Mouse (Mus musculus) heart, adult 8-10 months (tissue): ENCODE data around the gene Spin1. TPM values are rescaled to one million over a fixed set of nuclear protein-coding genes. Genes with fewer than 3 reads are reported as not detected.
"Not testable (repeated sequence)": the region's sequence is repeated elsewhere in the genome, so short reads cannot be mapped to it uniquely, and the experiment has no call there.

Experiments used
- DNase-seq: peaks from one replicate; pipeline ENCODE4 v3.0.0; 2022; ENCODE audit warnings: low spot score
- total RNA-seq, 4 experiments: library from RNA; stranded (reverse); gene quantifications; 2 replicates each; pipeline ENCODE4 v1.2.4; 2022

Spin1 gene
- total RNA-seq, 4 experiments from 2014 or later = 28.5 to 34.5 (median 32.8) TPM

GRCm38 (mm10) chr13:51094323-51095195, 6.1 kb upstream of the Spin1 start:
- no peak for DNase-seq

GRCm38 (mm10) chr13:51095196-51095715, 5.4 kb upstream of the Spin1 start:
- DNase-seq = no peak

- DNase-seq = no peak
Observed at GRCm38 (mm10) chr13:51096644-51097043, 4.0 kb upstream of the Spin1 start.

- DNase-seq = no peak
Observed at GRCm38 (mm10) chr13:51099560-51100232, 984 bp upstream of the Spin1 start.

GRCm38 (mm10) chr13:51101016-51101776, 516 bp downstream of the Spin1 start:
- peak; percentile 46 for DNase-seq

GRCm38 (mm10) chr13:51101777-51102132, 1.1 kb downstream of the Spin1 start:
- no peak for DNase-seq

GRCm38 (mm10) chr13:51103111-51103725, 2.5 kb downstream of the Spin1 start:
- peak; percentile 33 for DNase-seq

- no peak for DNase-seq
Observed at GRCm38 (mm10) chr13:51103861-51104650, 3.4 kb downstream of the Spin1 start.

- no peak for DNase-seq
Observed at GRCm38 (mm10) chr13:51105861-51106655, 5.4 kb downstream of the Spin1 start.

- DNase-seq = no peak
Observed at GRCm38 (mm10) chr13:51106816-51107215, 6.1 kb downstream of the Spin1 start.

- DNase-seq = no peak
Observed at GRCm38 (mm10) chr13:51109517-51109916, 8.8 kb downstream of the Spin1 start.

GRCm38 (mm10) chr13:51114398-51114797, 13.7 kb downstream of the Spin1 start:
- DNase-seq = not testable (repeated sequence)

- no peak for DNase-seq
Observed at GRCm38 (mm10) chr13:51115762-51116161, 15.1 kb downstream of the Spin1 start.

- DNase-seq = peak; percentile 52
Observed at GRCm38 (mm10) chr13:51120734-51121133, 20.1 kb downstream of the Spin1 start.

- no peak for DNase-seq
Observed at GRCm38 (mm10) chr13:51121966-51122365, 21.3 kb downstream of the Spin1 start.

- DNase-seq = no peak
Observed at GRCm38 (mm10) chr13:51122771-51123170, 22.1 kb downstream of the Spin1 start.

GRCm38 (mm10) chr13:51125357-51125756, 24.7 kb downstream of the Spin1 start:
- DNase-seq = no peak

GRCm38 (mm10) chr13:51127906-51128305, 27.2 kb downstream of the Spin1 start:
- no peak for DNase-seq

- no peak for DNase-seq
Observed at GRCm38 (mm10) chr13:51128417-51128816, 27.7 kb downstream of the Spin1 start.

- DNase-seq = no peak
Observed at GRCm38 (mm10) chr13:51131179-51131578, 30.5 kb downstream of the Spin1 start.
